Mouse (Mus musculus) cerebellum, adult 18-20 months (tissue): ENCODE data around the gene Rbm20.

Experiments used
- DNase-seq, 2 experiments: peaks; one replicate each; pipeline ENCODE4 v3.0.0; 2021

The Rbm20 gene

DNA sequence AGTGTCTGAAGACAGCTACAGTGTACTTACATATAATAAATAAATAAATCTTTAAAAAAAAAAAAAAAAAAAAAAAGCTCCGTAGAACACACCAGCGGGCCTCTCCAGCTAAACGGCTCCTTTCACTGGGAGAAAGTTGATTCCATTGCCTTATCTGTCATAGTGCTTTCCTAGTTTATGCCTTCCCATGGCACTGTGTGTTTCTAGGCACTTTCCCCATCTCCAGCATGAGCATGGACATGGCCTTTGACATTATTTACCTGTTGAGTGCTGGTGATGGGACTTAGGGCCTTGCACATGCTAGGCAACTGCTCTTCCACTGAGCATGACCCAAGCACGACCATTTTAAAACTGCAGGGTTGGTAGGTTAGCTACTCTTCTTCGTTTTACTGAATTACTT lies 46.9 kb downstream of the Rbm20 start:
- DNase-seq = no peak

DNA sequence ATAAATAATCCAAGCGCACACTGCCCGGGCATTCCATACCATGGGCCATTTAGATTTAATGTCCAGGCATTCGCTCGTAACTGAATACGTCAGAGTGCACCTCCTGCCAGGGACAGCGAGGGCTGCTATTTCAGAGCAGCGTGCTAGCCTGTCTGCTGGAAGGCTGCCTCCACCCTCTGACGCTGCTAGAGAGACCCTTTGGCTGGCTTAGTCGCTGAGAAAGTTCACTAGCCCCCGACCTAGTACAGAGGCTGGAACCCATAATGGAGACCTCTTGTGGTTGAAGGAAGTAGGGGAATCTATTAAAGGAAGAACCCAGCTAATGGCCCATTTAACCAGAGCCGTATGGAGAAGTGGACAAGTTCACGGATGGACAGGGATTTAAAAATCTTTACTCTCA lies 49.2 kb downstream of the Rbm20 start:
- no peak for DNase-seq

DNA sequence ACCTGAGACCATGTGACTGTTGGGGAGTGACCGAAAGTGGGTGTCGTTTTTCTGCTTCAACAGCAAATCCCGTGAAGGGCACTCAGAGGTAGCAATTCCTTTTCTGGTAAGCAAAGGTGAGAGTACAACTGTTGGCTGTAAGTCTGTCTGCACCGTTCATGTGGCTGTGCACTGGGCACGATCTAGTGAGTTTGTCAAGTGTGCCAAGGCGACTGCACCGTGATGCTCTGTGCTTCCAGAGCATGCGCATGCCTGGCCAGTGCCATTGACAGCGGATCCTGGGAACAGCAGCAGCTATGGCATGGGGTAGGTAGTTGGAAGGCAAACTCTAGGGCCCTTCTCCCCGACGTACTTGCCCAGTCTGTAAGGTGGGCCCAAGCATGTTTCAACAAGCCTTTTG lies 49.6 kb downstream of the Rbm20 start:
- DNase-seq = no peak

DNA sequence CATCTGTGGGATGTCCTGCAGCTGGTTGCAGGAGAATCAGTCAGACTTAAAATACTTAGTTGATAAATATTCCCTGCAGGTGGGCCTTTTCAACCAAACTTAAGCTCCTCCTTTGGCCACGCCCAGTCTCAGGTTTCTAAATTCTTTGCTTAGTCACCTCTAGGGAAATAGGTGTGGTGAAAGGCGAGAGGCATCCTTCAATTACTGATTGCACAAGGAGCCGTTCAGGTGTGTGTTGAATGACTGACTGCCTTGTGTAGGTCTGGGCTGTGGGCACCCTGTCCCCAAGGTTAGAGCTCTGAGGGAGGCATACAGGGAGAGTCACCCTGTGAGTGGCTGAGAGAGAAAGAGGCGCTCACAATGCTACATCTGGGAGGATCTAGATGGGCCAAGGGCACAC lies 50.2 kb downstream of the Rbm20 start:
- DNase-seq = no peak

DNA sequence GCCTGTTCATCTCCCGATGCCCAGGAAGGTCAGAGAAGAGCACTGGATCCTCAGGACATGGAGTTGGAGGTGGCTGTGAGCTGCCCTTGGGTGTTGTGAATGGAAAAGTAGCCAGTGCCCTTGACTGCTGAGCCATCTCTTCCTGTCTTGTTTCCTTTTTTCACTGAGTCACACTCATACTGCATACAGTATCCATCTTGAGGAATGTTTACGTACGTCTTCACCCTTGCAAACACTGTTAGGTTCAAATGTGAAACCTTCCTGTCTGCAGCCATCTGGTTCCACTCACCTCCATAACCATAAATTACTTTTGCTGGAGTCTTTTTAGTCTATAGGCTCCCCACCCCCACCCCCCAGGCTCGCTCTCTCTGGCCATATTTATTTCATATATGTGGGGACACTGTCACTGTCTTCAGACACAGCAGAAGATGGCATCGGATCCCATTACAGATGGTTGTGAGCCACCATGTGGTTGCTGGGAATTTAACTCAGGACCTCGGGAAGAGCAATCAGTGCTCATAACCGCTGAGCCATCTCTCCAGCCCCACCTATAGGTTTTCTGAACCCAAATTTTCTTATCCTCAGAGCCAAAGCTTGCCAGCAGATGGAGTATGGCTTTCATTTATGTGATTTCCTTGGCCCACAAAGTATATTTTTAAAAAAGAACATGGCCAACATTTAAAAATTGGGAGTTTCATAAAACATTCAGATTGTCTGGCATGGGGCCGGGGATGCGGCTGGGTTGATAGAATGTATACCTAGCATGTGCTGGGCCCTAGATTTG lies 51.0 kb downstream of the Rbm20 start:
- DNase-seq = no peak

DNA sequence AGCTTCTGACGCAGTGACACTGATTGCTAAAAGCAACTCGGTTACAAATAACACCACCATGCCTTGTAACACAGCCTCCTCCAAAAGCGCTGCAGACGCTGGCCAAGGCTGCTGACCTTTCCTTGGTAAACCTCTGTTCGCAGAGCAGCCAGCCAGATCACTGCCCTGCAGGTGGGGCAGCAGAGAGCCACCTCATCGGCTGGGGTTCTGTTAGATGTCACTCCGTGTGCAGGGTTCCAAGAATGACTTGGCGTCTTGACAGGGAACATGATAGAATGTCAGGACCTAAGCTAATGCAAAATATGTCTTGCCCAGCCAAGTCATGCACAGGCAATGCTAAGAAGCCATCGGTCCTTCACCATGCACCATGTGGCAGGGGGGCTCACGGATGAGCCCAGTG lies 52.8 kb downstream of the Rbm20 start:
- DNase-seq = no peak

DNA sequence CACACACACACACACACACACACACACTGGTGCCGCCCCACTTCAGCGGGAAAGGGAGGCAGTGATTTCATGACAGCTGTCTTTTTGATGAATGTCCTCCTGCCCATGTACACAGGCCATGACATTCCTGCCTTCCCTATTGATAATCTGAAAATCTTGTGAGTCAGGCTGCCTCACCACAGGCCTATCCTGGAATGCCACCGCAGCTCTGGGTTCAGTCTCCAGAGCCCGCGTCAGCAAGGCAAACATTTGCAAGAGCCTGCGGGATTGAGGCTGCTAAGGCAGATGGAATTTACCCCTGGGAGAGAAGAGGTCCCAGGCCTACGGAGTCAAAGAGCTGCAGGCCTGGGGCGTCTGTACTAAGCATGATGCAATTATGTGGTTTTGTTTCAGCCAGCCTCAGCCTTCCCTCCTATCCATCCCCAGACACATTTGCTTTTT lies 54.7 kb downstream of the Rbm20 start:
- DNase-seq = no peak

DNA sequence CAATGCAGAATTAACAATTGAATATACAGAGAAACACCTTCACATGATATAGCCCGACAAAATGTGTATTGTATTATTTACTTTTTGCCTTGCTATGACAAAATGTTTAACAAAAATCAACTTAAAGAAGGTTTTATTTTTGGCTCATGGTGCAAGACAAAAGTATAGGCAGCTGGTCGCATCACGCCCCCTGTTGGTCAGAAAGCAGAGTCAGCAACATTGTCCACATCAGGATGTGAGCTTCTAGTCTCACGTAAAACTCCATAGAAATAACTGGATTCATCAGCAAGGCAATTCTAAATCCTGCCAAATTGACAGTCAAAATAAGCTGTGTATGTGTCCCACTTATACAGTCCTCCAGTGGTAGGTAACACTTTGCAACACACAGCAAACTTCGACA lies 57.7 kb downstream of the Rbm20 start:
- no peak for DNase-seq

DNA sequence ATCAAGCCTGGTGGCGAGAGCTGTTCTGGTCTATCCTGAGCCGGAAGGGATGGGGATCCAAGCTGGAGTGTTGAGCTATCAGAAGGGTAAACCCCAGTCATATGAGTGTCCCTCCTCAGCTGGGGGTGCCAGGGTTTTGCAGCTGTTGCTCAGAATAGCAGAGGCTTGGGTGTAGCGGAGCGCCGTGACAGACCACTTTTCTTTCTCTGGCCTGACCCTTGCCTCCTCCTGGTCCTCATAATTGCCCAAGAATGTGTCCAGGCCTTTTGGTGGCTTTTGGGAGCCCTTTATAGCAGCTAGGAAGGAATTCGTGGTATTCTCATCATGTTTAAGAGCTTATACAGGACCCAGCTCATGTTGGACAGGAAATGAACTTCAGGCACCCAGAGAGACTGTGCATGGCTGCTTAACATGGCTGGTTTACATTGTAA lies 61.6 kb downstream of the Rbm20 start:
- DNase-seq = no peak

DNA sequence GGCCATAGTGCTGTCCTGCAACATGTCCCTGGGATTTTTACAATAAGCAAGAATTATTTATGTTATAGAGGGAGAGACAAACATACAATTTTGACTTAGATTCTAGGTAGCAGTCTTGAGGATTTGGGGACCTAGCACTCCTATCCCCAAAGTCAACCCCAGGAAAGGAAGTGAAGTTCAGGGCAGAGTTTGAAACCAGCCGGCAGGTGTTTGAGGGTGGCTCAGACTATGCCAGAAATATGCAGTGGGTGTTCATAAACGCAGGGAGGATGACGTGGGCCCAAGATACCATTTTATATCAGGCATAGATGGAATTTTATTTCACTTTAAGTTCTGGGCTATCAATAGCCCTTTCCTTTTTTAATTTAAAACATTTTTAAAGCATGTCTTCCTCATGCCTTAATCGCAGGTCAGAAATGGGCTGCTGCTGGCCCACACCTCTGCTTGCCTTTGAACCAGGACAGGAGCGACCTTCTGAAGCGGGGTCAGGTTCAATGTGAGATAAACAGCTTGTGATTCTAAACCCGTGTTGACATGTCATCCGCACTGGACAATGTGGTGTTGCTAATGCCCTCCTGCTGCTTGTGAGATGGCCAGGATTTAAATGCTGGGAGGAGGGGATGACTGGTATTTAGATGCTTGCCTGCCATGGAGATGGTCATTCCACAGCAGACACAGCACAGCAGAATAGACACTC lies 62.6 kb downstream of the Rbm20 start:
- no peak for DNase-seq

DNA sequence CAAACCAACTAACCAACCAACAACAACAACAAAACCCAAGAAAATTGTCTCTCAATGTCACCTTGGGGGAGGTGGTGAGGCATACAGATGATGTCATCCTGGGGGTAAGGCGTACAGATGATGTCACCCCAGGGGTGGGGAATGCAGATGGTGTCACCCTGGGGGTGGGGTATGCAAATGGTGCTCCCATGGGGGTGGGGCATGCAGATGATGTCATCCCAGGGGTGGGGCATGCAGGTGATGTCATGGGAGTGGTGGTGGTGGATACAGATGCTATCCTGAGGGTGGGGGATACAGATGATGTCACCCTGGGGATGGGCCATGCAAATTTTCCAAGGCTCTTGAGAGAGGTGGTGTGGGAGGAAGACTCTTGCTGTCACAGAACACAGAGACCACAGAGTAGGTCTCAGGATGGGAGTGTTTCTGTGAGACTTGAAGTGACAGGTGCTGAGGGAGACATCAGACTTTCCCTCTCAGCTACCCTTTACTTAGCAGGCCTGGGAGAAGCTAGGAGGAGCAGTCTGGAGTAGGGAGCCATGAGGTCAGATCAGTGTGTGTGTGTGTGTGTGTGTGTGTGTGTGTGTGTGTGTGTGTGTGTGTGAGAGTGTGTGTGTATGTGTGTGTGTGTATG lies 63.8 kb downstream of the Rbm20 start:
- DNase-seq = no peak

DNA sequence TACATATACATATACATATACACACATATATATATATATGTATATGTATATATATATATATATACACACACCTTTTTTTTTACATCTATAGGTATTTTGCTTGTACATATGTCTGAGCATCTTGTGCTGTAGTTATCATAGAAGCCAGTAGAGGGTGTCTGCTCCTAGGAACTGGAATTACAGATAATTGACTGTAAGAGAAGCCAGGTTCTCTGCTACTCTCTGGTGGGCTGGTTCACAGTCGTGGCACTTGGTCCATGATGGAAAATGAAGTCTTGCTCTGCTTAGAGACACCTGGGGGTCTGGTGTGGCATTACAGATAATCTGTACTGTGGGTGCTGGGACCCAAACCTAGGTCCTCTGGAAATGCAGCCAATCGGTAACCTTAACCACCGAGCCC lies 64.8 kb downstream of the Rbm20 start:
- no peak for DNase-seq

DNA sequence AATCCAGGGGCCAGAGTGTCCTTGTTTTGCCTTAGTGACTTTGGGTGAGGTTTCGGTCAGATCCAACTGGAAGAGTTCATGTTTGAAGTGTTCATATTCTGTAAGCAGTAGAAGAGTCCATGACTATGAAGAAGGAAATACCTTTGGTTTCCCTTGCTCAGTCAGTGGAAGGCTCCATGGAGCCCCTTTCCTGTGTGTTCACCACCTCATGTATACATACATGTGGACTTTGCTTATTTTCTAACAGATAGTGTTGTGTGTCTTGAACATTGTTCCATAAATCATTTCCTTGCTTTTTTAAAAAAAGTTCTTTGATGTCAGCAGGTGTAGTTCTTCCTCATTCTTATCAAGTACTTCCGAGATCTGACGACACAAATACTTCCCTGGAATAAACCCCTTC lies 68.2 kb downstream of the Rbm20 start:
- DNase-seq = no peak

DNA sequence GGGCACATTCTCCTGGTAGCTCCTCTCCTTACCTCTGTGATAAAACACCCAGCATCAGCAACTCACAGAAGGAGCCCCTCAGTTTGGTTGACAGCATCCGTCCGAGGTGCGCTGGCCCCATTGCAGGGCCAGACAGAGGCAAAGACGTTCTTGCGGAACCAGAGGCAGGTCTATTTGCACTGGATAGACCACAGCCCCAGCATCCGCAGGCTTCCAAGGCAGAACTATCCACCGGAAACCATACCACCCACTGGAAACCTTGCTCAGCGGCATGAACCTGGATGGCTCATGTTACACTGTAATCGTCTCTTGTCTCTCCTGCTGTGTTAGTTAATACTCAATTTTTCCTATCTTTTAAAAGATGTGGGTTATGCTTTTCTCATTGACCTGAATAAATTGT lies 69.0 kb downstream of the Rbm20 start:
- DNase-seq = no peak

DNA sequence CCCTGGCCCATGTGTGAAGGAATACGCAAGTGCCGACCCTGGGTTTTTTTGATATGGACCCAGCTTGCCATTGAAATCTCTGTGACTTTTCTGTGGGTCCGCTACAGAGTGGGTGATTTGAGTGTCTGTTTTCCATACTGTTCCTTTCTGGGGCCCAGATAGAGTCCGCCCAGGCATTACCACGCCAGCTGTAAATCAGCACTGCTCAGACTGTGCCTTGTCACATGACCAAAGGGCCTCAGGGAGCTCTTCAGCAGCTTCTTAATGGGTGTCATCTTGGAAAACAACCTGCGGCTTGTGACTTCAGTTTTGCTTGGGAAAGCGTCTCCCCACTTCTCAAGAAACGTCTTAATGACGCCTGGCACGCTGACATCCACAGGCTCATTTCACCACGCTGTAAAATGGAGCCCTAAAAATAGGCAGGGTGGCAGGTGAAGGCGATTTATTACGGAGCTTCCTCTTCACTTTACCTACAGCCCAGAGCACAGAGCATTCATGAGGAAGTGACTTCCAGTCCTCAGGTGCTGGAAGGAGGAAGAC lies 71.2 kb downstream of the Rbm20 start:
- DNase-seq = no peak

DNA sequence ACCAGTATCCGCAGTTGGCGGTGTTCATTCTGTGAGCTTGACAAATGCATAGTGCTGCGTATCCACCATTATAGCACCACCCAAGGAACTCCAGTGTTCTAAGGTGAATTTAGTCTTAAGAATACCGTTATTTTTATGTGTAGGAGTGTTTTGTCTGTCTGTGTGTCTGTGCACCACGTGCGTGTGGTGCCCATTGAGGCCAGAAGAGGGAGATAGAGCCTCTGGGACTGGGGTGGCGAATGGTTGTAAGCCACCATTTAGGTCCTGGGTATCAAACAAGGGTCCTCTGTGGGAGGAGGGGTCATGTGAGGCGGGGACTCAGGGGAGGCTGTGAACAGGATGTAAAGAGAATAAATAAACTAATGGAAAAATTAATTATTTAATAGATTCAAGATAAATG lies 72.2 kb downstream of the Rbm20 start:
- no peak for DNase-seq

DNA sequence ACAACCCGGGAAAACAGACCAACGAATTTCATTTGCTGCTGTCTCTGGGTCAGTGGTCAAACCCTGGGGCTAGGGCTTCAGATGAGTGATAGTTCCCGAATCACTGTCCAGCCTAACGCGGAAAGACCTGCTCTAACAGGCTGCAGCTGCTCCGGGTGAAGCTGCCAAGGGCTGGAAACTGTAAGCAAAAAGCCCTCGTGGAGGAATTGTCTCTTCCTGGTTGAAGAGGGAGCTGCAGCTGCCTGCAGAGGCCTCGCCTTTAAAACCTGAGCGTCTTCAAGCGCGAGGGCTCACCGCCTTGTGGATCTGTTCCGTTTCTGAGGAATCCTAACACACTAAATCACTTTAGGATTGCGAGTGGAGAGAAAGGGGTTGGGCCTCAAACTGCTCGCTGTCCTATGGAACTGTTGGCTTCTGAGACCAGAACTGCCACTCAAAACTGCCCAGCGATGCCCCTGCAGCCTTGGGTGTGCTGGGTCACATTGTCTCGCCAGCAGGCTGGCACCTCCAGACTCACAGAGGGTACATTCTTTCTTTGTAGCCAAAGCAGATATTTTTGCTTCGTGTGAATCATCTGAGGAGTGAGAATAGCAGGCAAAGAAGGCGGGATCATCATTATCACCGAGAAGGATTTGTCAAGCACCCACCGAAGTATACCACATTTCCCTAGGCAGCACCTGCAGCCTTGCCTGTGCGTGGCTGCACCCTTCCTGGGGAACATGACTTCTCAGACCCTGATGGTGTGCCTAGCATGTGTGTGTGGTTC lies 74.5 kb downstream of the Rbm20 start:
- no peak for DNase-seq

DNA sequence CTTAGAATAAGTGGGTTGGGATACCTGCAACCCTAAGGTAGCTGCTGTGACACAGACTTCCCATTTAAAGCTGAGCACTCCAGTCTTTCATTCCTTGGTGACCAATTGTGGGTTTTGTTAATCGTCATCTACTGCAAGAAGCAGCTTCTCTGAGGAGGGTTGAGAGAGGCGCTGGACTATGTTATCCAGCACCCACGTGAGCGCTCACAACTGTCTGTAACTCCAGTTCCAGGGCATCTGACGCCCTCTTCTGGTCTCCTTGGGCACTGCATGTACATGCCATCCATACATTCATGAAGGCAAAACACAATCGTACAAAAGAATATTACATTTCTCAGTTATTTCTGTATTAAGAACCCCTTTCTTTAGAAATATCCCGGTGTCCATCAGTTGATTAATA lies 75.9 kb downstream of the Rbm20 start:
- DNase-seq = no peak

DNA sequence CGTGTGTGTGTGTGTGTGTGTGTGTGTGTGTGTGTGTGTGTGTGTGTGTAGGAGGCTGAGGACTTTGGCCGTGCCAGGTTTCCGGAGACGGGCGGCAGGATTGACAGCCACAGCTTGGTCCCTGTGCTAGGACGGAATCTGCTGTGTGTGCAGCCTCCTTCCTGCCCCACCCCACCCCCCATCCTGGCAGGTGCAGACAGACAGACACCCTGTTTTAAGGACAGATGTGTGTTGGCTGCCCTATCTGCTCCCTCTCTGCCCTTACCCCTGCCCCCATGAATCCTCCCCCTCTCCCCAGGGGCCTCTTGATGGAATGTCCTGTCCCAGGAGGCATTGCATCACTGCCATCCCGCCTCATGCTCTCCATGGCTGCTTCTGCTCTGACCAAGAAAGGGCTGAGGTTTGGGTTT lies 77.3 kb downstream of the Rbm20 start:
- DNase-seq = no peak

DNA sequence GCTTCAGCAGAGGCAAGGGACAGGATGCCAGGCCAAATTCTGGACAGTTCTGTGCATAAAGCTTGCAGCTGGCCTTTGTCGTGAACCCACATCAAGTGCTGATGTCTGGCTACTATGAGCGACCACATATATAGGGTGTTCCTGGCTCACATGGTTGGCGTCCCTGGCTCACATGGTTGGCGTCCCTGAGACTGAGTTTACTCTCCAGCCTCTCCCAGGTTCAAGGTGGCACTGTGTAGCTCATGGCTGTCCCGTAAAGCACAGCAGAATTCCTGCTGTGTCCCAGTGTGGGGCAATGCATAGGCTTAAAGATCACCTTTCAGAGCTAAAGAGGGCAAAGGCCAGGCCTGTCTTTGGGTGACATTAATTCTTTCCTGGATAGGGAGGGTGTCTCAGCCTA lies 78.2 kb downstream of the Rbm20 start:
- no peak for DNase-seq

DNA sequence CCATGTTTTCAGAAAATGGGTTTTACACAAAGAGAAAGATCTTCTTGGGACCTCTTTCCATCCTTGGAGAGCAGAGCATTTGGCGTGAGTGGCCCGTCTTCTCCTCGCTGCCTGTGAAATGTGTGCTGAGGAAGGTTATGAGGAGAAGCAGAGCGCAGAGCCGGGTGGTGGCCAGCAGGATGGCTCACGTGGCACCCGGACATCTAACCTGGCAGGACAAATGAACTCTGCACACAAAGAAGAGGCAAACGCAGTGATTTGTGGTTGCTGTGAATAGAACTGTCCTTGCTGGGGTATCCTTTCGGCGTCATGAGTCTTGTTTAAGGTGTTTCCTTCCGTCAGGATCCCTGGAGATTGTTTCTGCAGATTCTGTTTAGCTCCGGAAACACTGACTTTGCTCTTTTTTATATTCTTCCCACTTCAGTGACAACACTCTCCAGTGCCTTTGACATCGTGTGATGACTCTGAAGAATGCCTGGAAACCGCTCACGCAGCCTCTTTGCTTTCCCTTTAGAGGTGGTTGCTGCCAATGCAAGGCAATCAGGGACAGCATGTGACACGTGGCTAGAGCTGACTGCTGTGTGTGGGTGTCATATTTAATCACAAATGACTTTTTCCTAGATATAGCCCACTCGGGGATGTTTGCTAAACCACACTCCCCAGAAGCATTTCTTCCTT lies 80.5 kb downstream of the Rbm20 start:
- no peak for DNase-seq

DNA sequence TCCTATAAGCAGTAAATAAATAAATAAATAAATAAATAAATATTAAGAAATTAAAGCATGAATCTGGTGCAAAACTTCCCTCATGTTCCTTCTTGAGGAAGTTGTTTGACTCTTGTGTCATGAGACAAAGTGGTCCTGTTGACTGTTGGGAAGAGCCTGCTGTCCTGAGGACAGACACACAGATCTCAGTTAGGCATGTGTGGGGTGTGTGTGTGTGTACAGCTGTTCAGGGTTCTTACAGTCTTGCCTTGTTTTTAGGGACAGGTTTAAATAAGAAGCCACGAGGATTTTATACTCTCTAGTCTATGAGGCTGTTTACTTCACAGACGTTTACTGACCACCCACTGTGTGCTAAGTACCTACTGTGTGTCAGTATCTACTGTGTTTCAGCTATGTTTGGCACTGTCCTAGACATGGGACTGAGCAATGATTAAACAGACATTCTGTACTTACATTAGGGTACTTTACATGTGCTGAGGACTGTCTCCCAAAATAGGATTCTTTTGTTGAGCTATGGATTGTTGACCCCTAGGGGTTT lies 81.8 kb downstream of the Rbm20 start:
- no peak for DNase-seq
